Mouse (Mus musculus) kidney, postnatal 0 days (tissue): Measurements from ENCODE around the gene Zfp341. TPM values are rescaled to one million over a fixed set of nuclear protein-coding genes. Genes with fewer than 3 reads are reported as not detected.

Experiments used
- ATAC-seq: fragments of 200-750 bp; cut with Nextera tagmentation; replicated peaks from 2 replicates; pipeline ENCODE4 v1.8.0; 2017; ENCODE audit warnings: low read depth, moderate number of reproducible peaks, moderate TSS enrichment, moderate library complexity; ENCODE audit not compliant: low FRiP score
- DNase-seq: peaks from one replicate; pipeline ENCODE4 v3.0.0-alpha.2; 2016; ENCODE audit warnings: low spot score
- H3K27ac ChIP-seq: fragments of 300-500 bp; sonication (generic); 2 replicates; pipeline ENCODE4 v1.5.1; 2014; ENCODE audit warnings: mild to moderate bottlenecking
- H3K27me3 ChIP-seq: fragments of 300-500 bp; sonication (generic); 2 replicates; pipeline ENCODE4 v1.6.1; 2014; ENCODE audit warnings: low read length, mixed read lengths; ENCODE audit not compliant: insufficient read depth
- H3K36me3 ChIP-seq: fragments of 300-500 bp; sonication (generic); 2 replicates; pipeline ENCODE4 v1.6.1; 2014; ENCODE audit warnings: low read length, mixed read lengths; ENCODE audit not compliant: insufficient read depth
- H3K4me1 ChIP-seq: fragments of 300-500 bp; sonication (generic); replicated peaks from 2 replicates; pipeline ENCODE4 v1.6.1; 2014; ENCODE audit warnings: antibody characterized with exemption, low read length, mixed read lengths; ENCODE audit not compliant: insufficient read depth
- H3K4me2 ChIP-seq: fragments of 300-500 bp; sonication (generic); 2 replicates; pipeline ENCODE4 v1.6.1; 2014; ENCODE audit warnings: mild to moderate bottlenecking, low read length, moderate library complexity, mixed read lengths
- H3K4me3 ChIP-seq: fragments of 300-500 bp; sonication (generic); replicated peaks from 2 replicates; pipeline ENCODE4 v1.5.1; 2014; ENCODE audit warnings: low read depth, low read length
- H3K9ac ChIP-seq: fragments of 300-500 bp; sonication (generic); 2 replicates; pipeline ENCODE4 v1.6.1; 2014; ENCODE audit warnings: low read depth, low read length
- H3K9me3 ChIP-seq: fragments of 300-500 bp; sonication (generic); replicated peaks from 2 replicates; pipeline ENCODE4 v1.6.1; 2016; ENCODE audit warnings: low read length, inconsistent platforms, mixed read lengths
- CTCF ChIP-seq: IDR thresholded peaks from 2 replicates; pipeline ENCODE4 v1.5.1; 2016; ENCODE audit warnings: antibody characterized with exemption, low read depth, mild to moderate bottlenecking, moderate library complexity
- WGBS: fragments of 180-500 bp; shearing (Covaris S2); extraction: QIAGEN DNeasy Blood & Tissue Kit; methylation state at CpG from one replicate; pipeline ENCODE4 v1.1.7; 2014; 5-methylcytosine and 5-hydroxymethylcytosine counted together
- polyA plus RNA-seq: library from polyadenylated mRNA; unstranded; fragments of >200 nt; fragmentation: Nextera tagmentation; extraction: Ambion mirVana; gene quantifications from 2 replicates; pipeline ENCODE4 v1.2.1, GENCODE M21; 2015

Zfp341 gene
- polyA plus RNA-seq, 1 experiment from 2014 or later = 0.80 TPM

- H3K36me3 ChIP-seq = no peaks in the 10 kb centered on the region
- TF ChIP-seq CTCF = no peak
Observed at GRCm38 (mm10) chr2:154680941-154681340, 67.8 kb downstream of the Zfp341 start.

GRCm38 (mm10) chr2:154682712-154683111 is 69.6 kb downstream of the Zfp341 start:
- H3K27me3 ChIP-seq = no peaks in the 10 kb centered on the region
- DNase-seq = no peak
- no peaks in the 10 kb centered on the region for H3K9me3 ChIP-seq
- H3K4me3 ChIP-seq = no peak overlapping the region
- no peak overlapping the region for H3K27ac ChIP-seq
- WGBS = 17% methylated on average over 1 of the region's 1 CpGs
- no peak overlapping the region for H3K9ac ChIP-seq
- no peak overlapping the region for H3K4me2 ChIP-seq
- TF ChIP-seq CTCF = no peak
- peaks cover 2% of the 10 kb centered on the region for H3K4me1 ChIP-seq
- no peak for ATAC-seq
- H3K36me3 ChIP-seq = no peaks in the 10 kb centered on the region

More at GRCm38 (mm10) chr2:154680941-154681340, 67.8 kb downstream of the Zfp341 start:
- H3K9me3 ChIP-seq = no peaks in the 10 kb centered on the region
- no peak for ATAC-seq
- H3K4me1 ChIP-seq = peaks cover 11% of the 10 kb centered on the region
- no peak for DNase-seq
- no peaks in the 10 kb centered on the region for H3K27me3 ChIP-seq
- H3K27ac ChIP-seq = no peak overlapping the region
- H3K9ac ChIP-seq = no peak overlapping the region
- 85% methylated on average over 6 of the region's 6 CpGs for WGBS
- H3K4me2 ChIP-seq = no peak overlapping the region
- H3K4me3 ChIP-seq = no peak overlapping the region

- DNase-seq = no peak
- no peaks in the 10 kb centered on the region for H3K9me3 ChIP-seq
- 0 out of 2 replicates have a peak, but pooled peaks cover under 1% of the 10 kb centered on the region for H3K36me3 ChIP-seq
- no peaks in the 10 kb centered on the region for H3K4me1 ChIP-seq
- no peak overlapping the region for H3K9ac ChIP-seq
- no peak for ATAC-seq
- H3K4me2 ChIP-seq = no peak overlapping the region
- H3K27ac ChIP-seq = no peak overlapping the region
- WGBS = 92% methylated on average over 7 of the region's 7 CpGs
- no peak for TF ChIP-seq CTCF
- no peaks in the 10 kb centered on the region for H3K27me3 ChIP-seq
- no peak overlapping the region for H3K4me3 ChIP-seq
Observed at GRCm38 (mm10) chr2:154684901-154685470, 71.9 kb downstream of the Zfp341 start.

- WGBS = 76% methylated on average over 3 of the region's 3 CpGs
- no peak overlapping the region for H3K9ac ChIP-seq
- no peaks in the 10 kb centered on the region for H3K27me3 ChIP-seq
- H3K27ac ChIP-seq = no peak overlapping the region
- H3K4me2 ChIP-seq = no peak overlapping the region
- DNase-seq (no peak), ATAC-seq (no peak)
- no peaks in the 10 kb centered on the region for H3K9me3 ChIP-seq
- no peaks in the 10 kb centered on the region for H3K4me1 ChIP-seq
- H3K4me3 ChIP-seq = no peak overlapping the region
- TF ChIP-seq CTCF = no peak
- 0 out of 2 replicates have a peak, but pooled peaks cover 8% of the 10 kb centered on the region for H3K36me3 ChIP-seq
Observed at GRCm38 (mm10) chr2:154685772-154686171, 72.7 kb downstream of the Zfp341 start.

GRCm38 (mm10) chr2:154686819-154687218 is 73.7 kb downstream of the Zfp341 start:
- Histone ChIP-seq H3K27ac (no peak overlapping the region), H3K36me3 (0 out of 2 replicates have a peak, but pooled peaks cover 12% of the 10 kb centered on the region), H3K27me3 (no peaks in the 10 kb centered on the region), H3K4me3 (no peak overlapping the region), H3K9ac (no peak overlapping the region), H3K4me2 (no peak overlapping the region), H3K4me1 (no peaks in the 10 kb centered on the region), H3K9me3 (no peaks in the 10 kb centered on the region)
- no peak for DNase-seq
- WGBS = 85% methylated on average over 3 of the region's 3 CpGs
- ATAC-seq = no peak
- TF ChIP-seq CTCF = no peak

GRCm38 (mm10) chr2:154689391-154689790 is 76.3 kb downstream of the Zfp341 start:
- 85% methylated on average over 14 of the region's 14 CpGs for WGBS
- no peak for TF ChIP-seq CTCF
- no peak for DNase-seq
- ATAC-seq = no peak
- Histone ChIP-seq H3K9ac (no peak overlapping the region), H3K4me3 (no peak overlapping the region), H3K9me3 (no peaks in the 10 kb centered on the region), H3K4me2 (no peak overlapping the region), H3K4me1 (no peaks in the 10 kb centered on the region), H3K27me3 (no peaks in the 10 kb centered on the region), H3K27ac (no peak overlapping the region), H3K36me3 (peaks cover 32% of the 10 kb centered on the region)

GRCm38 (mm10) chr2:154690959-154691358 is 77.9 kb downstream of the Zfp341 start:
- 98% methylated on average over 5 of the region's 5 CpGs for WGBS
- Histone ChIP-seq H3K4me2 (no peak overlapping the region), H3K27ac (no peak overlapping the region), H3K4me1 (no peaks in the 10 kb centered on the region), H3K9me3 (no peaks in the 10 kb centered on the region), H3K4me3 (no peak overlapping the region), H3K9ac (no peak overlapping the region), H3K27me3 (no peaks in the 10 kb centered on the region), H3K36me3 (peaks cover 39% of the 10 kb centered on the region)
- TF ChIP-seq CTCF = no peak
- ATAC-seq (no peak), DNase-seq (no peak)
